In genomic region chr2:92934312-92934982, GRCm38 (mm10) we compare ENCODE assay signal across 10 mouse cellular contexts. TPM values are rescaled to one million over a fixed set of nuclear protein-coding genes. Genes with fewer than 3 reads are reported as not detected.
A peak's percentile ranks its signal among the peaks of the same experiment; 100 is the strongest.
DNase-seq lines count a peak whose midpoint lies in the region; ATAC-seq lines count a peak whose summit lies in the region.
"Had no signal": no experiment of that assay in that cellular context is flagged by ENCODE, and none has a peak within 500 bp of the region (broad histone marks: within the 10 kb centered on the region; RNA-seq: fewer than 3 reads in every experiment).

No protein-coding gene starts in this region.

- peak; percentile 93 for DNase-seq in brain, adult 2 months (ENCODE audit: low read depth, low spot score)
- peak; percentile 50 to 60 for DNase-seq in cerebellum, postnatal 36 days
- DNase-seq in midbrain, embryonic 10.5 days (ENCODE audit: low spot score), result no peak
- DNase-seq in spleen, postnatal 14 days (ENCODE audit: low spot score in 2 of 2), result no peak
- no peak for DNase-seq in heart, adult 8-10 months (ENCODE audit: low spot score)
- DNase-seq in urinary bladder, postnatal 14 days (ENCODE audit: low spot score), result no peak

- H3K9me3 ChIP-seq in hindbrain, embryonic 16.5 days (ENCODE audit: control insufficient read depth, low read length), result no peaks in the 10 kb centered on the region
- H3K9me3 ChIP-seq in midbrain, embryonic 10.5 days (replicated peaks), result no peaks in the 10 kb centered on the region

- H3K9ac ChIP-seq in hindbrain, embryonic 16.5 days (ENCODE audit: low read depth, low read length), result no peak overlapping the region

- no peaks in the 10 kb centered on the region for H3K27me3 ChIP-seq in hindbrain, embryonic 16.5 days (replicated peaks; ENCODE audit: control insufficient read depth, insufficient read depth, low read length)
- no peaks in the 10 kb centered on the region for H3K27me3 ChIP-seq in midbrain, embryonic 10.5 days (ENCODE audit: low read depth, poor library complexity, severe bottlenecking)

- H3K4me1 ChIP-seq in hindbrain, embryonic 16.5 days (ENCODE audit: control insufficient read depth, insufficient read depth, low read depth, low read length), result peaks cover 8% of the 10 kb centered on the region
- peaks cover 25% of the 10 kb centered on the region for H3K4me1 ChIP-seq in midbrain, embryonic 10.5 days

- 13% methylated on average over 10 of the region's 10 CpGs for WGBS in hindbrain, embryonic 16.5 days
- 21% methylated on average over 10 of the region's 10 CpGs for WGBS in midbrain, embryonic 10.5 days

- no peak for ATAC-seq in hindbrain, embryonic 16.5 days
- no peak for ATAC-seq in activated CD4-positive, CD25-positive, alpha-beta regulatory T cell, adult 4 months
- ATAC-seq: inflammation-experienced regulatory T-cells, adult 6 months had no signal

- H3K36me3 ChIP-seq in hindbrain, embryonic 16.5 days (ENCODE audit: control insufficient read depth, insufficient read depth, low read length), result no peaks in the 10 kb centered on the region
- H3K36me3 ChIP-seq in midbrain, embryonic 10.5 days, result no peaks in the 10 kb centered on the region

- 0 out of 2 replicates have a peak overlapping the region, but pooled peaks have one; percentile 0 for H3K27ac ChIP-seq in hindbrain, embryonic 16.5 days (ENCODE audit: low read depth, low read length)
- 0 out of 2 replicates have a peak overlapping the region, but pooled peaks have one; percentile 33 for H3K27ac ChIP-seq in midbrain, embryonic 10.5 days (replicated peaks)

- no peak overlapping the region for H3K4me3 ChIP-seq in hindbrain, embryonic 16.5 days (ENCODE audit: low read length)
- no peak overlapping the region for H3K4me3 ChIP-seq in midbrain, embryonic 10.5 days
- H3K4me3 ChIP-seq: erythroblast, embryonic 14.5 days had no signal

- peak overlapping the region; percentile 11; the same call in 1 of the 2 replicates for H3K4me2 ChIP-seq in hindbrain, embryonic 16.5 days (ENCODE audit: low read length)

RNA-seq across cellular contexts. Expression of gene Syt13, which starts 19.5 kb away (rescaled TPM):
- polyA plus RNA-seq in hindbrain, embryonic 16.5 days (2015; fragmentation: Nextera tagmentation; extraction: Ambion mirVana), result 61.7 and 66.6 TPM in 2 replicates
- polyA plus RNA-seq in midbrain, embryonic 10.5 days (2016; fragmentation: Nextera tagmentation; extraction: Ambion mirVana), result 11.1 and 15.0 TPM in 2 replicates
- polyA plus RNA-seq in activated CD4-positive, CD25-positive, alpha-beta regulatory T cell, adult 4 months (2017; shearing (Covaris generic)), result not detected
- total RNA-seq in heart, adult 8-10 months (2022), result under 1 TPM; 0.25 to 0.94 (median 0.38) TPM
- polyA plus RNA-seq: erythroblast, embryonic 14.5 days; inflammation-experienced regulatory T-cells, adult 6 months had no signal

Comparison
In these comparisons a context has a peak if more than half of its experiments do, and no peak if none do; other contexts are left out.
1. DNase-seq: peak in brain, adult 2 months (single experiment) and cerebellum, postnatal 36 days (2 of 2); none in midbrain, embryonic 10.5 days (single experiment), spleen, postnatal 14 days (0 of 2), heart, adult 8-10 months (single experiment) and urinary bladder, postnatal 14 days (single experiment).
2. RNA of gene Syt13, which starts 19.5 kb away (polyA plus RNA-seq): 61.7 to 66.6 TPM in hindbrain, embryonic 16.5 days and 11.1 to 15.0 TPM in midbrain, embryonic 10.5 days; not detected in activated CD4-positive, CD25-positive, alpha-beta regulatory T cell, adult 4 months; every median in the first group is over 10 times any median in the second.